Mouse (Mus musculus) brain, embryonic 14.5 days (tissue): Measurements from ENCODE around the gene Wipf2.

Experiments
- CTCF ChIP-seq: fragments of 200-500 bp; IDR thresholded peaks from 2 replicates; pipeline ENCODE4 v1.5.1; 2012; ENCODE audit warnings: inconsistent platforms, mild to moderate bottlenecking, moderate library complexity, borderline replicate concordance; ENCODE audit not compliant: insufficient read depth, insufficient read length; ENCODE audit errors: extremely low read depth
- POLR2A ChIP-seq: fragments of 200-500 bp; IDR thresholded peaks from 2 replicates; pipeline ENCODE4 v1.6.1; 2012; ENCODE audit warnings: mild to moderate bottlenecking, inconsistent platforms, borderline replicate concordance; ENCODE audit not compliant: poor library complexity, insufficient read depth, insufficient read length, severe bottlenecking; ENCODE audit errors: extremely low read depth

GRCm38 (mm10) chr11:98905583-98905982 lies 42.1 kb downstream of the Wipf2 start:
- TF ChIP-seq POLR2A (no peak), CTCF (no peak)
